Mouse (Mus musculus) urinary bladder, postnatal 10 days (tissue): ENCODE results near the gene Phactr4.

Experiments used
- DNase-seq: peaks from one replicate; pipeline ENCODE4 v3.0.0; 2022; ENCODE audit warnings: low spot score

The Phactr4 gene

DNA sequence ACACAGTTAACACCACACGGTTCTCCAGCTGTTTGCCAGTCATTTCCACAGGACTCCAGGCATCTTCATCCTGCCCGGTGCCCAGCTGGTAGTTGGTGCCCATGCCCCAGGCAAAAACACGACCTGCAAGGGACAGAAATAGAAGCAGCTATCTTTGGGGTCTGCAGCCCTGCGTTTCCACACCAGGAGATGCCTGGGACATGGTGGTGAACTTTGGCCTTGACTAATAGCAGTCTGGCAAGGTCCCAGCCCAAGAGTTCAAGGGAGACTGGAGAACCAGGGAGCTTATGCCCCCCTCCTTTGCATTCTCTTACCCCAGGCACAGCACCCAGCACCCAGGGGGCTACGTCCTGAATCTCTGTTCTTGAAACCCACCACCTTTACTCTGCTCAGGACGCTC is 89.4 kb downstream of the Phactr4 start:
- DNase-seq: no peak

DNA sequence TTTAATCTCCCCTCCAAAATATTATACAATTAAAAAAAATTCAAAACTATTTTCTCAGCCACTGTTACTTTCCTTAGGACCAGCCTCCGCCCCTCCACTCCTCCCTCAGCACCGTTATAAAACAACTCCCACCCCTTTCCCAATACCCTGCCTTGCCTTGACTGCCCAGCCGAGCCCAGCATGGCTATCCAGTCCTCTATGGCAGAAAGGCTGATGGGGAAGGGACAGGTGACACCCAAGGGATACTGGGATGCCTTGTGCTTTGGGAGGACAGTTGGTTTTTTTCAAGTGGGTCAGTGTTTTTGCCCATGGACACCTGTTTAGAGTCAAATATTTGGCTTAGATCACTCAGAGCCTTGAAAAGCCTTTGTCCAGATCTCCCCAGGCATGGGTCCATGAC is 90.3 kb downstream of the Phactr4 start:
- no peak for DNase-seq

DNA sequence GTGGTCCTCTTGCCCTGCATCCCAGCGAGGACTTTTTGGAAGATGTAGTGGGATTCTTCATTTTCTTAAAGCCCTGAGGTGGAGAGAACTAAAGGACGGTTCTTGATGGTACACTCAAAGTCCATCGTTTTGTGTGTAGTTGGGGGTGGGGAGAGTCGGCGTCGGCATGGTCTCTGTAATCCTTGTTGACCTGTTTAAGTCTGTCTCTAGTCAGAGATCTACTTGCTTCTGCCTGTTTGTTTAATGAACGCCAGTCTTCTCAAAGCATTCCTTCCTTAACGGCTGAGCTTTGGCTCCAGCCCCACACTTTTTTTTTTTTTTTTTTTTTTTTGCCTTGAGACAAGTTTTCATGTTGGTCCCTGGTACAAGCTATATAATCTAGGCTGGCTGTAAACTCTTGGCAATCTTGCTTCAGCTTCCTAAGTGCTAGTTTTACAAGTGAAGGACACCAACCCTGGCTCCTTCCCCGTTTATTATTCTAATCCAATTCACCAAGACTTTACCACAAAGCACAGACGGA is 92.4 kb downstream of the Phactr4 start:
- DNase-seq: no peak

DNA sequence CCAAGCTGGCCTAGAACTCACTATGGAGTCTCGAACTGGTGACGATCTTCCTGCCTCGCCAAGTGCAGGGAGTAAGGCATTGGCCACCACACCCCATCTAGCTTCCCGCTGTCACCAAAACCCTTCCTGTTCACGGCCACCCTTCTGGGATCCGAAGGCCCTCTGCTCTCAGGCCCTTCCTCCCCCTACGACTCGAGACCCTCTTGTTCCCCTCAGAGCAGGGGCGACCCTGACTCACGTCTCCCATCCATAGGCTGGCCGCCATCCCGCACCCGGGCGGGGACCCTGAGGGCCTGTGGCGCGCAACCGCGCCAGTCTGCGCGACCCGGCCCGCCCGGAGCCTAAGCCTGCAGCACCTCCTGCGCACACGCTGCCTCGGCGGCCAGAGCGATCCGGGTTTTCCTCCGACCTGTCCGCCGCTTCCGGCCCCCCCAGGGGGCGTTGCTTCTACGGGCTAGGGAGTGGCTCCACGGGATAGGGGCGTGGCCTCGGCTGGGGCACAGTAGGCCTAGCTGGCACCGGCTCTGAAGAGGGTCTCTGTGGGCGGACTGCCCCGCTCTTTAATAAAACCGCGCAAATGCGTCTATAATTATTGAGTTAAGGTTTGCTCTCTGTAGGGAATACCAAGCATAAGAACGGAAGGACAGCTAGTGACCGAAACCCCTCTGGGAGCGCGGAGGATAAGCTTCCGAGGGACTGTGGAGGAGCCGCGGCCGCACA is 93.0 kb downstream of the Phactr4 start, which contains the start of gene Trnau1ap:
Gene Trnau1ap (minus strand): TSS at position 424 of the 720 bp plus-strand sequence.
- peak; percentile 59 for DNase-seq

DNA sequence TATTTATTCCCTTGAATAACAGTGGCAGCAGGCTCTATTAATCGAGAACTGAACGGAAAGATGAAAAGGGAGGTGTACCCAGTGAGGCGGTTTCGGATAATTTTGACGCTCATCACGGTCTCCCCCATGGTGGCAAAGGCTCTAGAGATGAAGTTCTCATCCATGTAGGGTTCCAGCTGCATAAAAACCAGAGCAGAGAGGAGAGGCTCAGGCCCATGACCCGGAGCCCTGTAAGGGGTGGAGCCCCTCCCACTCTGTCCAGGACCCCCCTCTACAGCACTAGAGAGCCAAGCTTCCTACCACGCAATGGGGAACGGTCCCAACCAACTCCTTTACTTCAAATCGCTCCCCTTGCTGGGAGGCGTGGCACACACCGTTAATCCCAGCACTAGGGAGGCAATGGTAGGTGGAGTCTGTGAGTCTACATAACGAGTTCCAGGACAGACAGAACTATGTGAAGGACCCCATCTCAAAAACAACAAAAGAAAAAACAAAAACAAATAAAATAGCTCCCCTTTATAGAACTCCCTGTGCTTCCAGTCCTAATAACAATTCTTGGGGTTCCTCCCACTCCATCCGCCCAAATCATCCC is 93.8 kb downstream of the Phactr4 start:
- DNase-seq: no peak

DNA sequence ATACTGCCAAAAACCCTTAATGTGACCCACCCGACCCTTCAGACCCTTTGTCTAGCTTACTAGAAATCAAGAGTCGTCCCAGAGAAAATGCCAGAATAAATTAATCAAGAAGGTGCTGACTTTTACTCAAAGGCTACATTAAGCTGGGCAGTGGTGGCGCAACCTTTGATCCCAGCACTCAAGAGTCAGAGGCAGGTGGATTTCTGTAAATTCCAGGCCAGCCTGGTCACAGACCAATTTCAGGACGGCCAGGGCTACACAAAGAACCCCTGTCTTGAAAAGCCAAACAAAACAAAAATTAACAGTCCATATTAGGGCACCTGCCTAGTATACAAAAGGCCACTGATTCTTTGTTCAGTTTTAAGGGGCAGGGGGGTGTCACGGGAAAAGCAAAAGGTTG is 95.8 kb downstream of the Phactr4 start:
- no peak for DNase-seq

DNA sequence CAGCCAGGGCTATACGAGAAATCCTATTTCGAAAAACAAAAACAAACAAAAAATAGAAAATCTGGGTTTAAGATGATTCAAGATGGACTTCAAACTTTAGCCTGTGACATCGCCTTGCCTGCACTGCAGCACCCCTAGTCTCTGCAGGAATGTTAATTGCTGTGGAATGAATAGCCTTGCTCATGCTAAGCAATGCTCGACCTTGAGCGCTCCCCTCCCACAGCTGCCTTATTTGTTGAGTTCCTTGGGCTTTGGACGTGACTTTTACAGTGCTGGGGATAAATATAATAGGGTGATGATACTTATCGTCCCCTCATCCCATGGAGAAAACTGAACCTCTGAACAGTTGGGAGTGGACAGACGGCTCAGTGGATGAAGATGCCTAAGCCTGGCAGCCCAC is 106.6 kb downstream of the Phactr4 start:
- DNase-seq: no peak

DNA sequence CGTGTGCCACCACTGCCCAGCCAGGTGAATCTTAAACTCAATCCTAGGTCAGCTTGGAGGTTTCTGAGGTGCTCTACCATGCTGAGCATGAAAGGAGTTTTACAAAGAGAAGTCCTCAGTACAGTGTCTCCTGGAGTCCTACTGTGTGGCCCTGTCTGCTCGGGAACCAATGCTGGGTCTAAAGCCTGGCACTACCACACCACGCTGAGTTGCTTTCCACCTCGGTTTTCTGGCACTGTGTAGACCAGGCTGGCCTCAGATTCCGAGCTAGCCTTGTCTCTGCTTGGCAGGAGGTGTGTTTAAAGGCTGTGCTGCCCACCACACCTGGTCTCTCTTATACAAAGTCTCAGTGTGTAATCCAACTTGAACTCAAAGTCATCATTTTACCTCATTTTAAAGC is 109.7 kb downstream of the Phactr4 start:
- DNase-seq: no peak

DNA sequence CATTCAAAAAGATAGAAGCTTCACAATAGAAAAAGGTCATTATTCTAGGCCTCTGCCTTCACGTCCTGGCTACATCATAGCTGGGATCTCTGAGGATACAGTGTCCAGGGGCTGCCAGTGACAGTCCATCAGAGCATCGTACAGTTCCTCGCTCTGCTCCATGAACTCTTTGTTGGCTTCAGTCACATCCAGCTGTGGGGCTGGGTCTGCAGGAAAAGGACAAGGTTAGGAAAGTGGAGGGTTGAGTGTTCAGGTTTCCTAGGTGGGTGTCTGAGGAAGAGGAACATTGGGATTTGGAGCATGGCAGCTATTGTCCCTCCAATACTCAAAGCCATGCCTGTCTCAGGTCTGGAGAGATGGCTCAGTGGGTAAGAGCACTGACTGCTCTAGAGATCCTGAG is 110.5 kb downstream of the Phactr4 start:
- no peak for DNase-seq

DNA sequence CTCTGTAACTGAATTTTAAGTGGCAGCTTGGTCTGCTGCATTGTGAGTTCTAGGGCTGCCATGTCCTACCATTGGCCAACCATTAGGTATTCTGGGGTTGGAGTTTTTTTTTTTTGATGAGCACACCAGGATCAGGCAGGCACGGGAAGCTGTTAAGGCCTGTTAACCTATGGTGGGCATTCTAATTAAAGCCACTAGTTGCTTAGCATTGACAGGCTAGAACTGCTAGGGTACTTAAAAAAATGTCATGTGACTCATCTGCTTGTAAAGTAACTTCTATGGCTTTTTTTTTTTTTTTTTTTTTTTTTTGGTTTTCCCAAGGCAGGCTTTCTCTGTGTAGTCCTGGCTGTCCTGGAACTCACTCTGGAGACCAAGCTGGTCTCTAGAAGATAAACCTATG is 111.1 kb downstream of the Phactr4 start:
- DNase-seq: no peak

DNA sequence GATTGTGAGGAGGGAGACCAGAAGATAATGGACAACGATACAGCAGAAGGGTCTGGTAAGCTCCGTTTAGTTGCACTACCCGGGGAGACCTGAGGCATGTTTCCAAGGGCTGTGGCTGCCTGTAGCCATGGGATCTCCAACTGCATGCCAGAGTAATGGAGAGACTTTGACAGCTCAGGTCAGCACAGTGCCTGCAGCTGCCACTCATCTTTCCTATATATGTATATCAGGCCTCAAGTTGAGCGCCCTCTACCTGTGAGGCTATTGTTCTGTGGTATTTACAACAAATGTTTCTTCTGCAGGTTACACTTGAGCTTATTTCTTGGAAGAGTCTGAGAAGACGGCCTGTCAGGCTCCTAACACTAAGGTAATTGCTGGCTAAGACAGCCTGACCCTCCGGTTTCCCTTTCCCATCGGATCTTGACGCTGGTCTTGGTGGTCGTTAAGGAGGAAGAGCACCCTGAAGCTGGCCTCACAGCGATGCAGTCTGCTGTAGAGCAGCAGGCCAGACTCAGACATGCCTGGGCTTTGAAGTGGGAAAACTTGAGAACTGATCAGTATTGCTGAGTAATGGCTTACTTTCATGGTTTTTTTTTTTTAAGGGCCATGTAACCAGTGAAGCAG is 112.3 kb downstream of the Phactr4 start:
- no peak for DNase-seq

DNA sequence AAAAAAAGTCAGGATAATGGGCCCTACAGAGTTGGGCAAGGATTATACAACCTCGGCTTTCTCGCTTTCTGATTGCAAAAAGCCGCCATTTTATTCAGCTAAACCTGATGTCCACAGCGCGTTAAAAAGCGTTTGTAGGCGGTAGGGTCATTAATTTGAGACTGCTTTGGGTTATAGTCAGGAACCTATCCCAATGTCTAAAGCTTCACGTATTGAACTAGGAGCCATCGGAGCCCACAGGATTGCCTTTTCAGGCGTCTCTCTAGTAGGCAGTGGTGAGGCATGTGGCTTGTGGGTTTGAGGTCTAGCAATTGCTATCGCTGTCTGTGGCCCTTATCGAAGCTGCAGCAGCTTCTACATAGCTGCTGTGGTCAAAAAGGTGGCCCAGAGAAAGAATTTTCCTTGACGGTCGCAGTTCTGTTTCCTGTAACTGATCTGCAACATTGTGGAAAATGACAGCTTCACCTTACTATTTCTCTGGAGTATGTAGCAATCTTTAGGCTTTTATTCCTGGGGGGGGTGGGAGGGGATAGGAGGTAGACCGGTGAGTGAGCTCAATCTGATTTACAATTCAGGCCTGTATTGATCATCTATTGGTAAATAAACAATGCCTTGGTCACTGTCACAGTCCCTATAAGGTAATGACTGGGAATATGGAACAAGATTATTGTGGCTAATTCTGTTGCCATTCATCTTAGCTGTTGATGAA is 113.0 kb downstream of the Phactr4 start:
- no peak for DNase-seq

DNA sequence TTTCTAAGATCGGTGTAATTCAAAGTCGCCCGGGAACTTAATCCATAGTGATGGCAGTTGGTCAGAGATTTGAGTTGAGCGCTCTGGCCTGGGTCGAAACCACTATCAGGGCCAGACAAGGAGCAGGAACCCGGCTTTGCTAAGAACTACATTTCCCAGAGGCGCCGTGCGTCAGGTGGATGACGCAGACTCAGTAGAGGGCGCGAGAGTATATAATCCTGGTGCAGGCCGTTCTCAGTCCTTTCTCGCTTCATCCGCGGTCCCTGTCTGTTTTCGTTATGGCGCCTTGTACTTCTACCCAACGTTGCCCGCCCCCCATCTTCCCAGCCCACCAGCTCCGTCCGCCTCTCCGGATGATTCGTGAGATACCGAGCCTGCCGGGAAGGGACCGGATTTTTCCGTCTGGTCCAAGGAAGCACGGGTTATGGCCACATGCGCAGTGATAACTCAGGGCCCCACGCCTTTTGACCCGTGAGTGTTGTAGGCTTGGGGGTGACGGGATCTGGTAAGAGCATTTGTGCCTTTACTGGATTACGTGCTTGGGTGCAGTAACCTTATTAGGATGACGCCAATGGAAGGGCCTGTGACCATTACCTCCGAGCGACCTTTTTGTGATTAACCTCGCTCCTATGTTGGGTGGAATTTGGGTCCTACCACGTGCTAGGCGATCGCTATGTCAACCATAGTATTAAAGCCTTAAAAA is 113.7 kb downstream of the Phactr4 start:
- DNase-seq: peak; percentile 48

DNA sequence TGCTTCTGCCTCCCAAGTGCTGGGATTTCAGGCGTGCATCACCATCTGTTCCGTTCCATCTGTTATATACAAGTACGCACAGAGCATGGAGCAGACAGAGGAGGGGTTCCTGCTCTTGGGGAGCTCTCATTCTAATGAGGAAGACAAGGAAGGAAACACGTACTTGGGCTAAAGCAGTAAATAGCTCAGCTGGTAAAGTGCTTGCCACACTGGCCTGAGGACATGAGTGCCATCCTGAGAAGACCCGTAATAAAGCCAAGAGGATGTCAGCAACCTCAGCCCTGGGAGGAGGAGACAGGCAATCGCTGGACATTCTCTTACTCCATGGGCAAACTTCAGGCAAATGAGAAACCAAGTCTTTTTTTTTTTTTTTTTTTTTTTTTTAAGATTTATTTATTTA is 116.3 kb downstream of the Phactr4 start:
- no peak for DNase-seq
